Comparison of ENCODE assay signal across 8 mouse cellular contexts in genomic region chr8:3278934-3279720, GRCm38 (mm10). TPM values are rescaled to one million over a fixed set of nuclear protein-coding genes. Genes with fewer than 3 reads are reported as not detected.
A peak's percentile ranks its signal among the peaks of the same experiment; 100 is the strongest.
DNase-seq lines count a peak whose midpoint lies in the region; ATAC-seq lines count a peak whose summit lies in the region.

Gene Insr (minus strand): TSS chr8:3279617.

- peak within 1 kb of the TSS; percentile 90 for H3K4me2 ChIP-seq in heart, embryonic 12.5 days
- H3K4me2 ChIP-seq in kidney, embryonic 16.5 days (replicated peaks; ENCODE audit: low read depth, low read length) = peak within 1 kb of the TSS; percentile 86

- H3K4me3 ChIP-seq in brown adipose tissue, adult 24 weeks (ENCODE audit: insufficient read depth, low read depth, low read length) = peak within 1 kb of the TSS; percentile 97
- H3K4me3 ChIP-seq in heart, embryonic 12.5 days = peak within 1 kb of the TSS; percentile 99
- H3K4me3 ChIP-seq in kidney, embryonic 16.5 days (ENCODE audit: low read length) = peak within 1 kb of the TSS; percentile 95

- peak within 1 kb of the TSS; percentile 91 for H3K27ac ChIP-seq in brown adipose tissue, adult 24 weeks (replicated peaks; ENCODE audit: low read depth, low read length)
- peak within 1 kb of the TSS; percentile 94 for H3K27ac ChIP-seq in heart, embryonic 12.5 days (ENCODE audit: poor library complexity, severe bottlenecking)
- peak within 1 kb of the TSS; percentile 74 for H3K27ac ChIP-seq in kidney, embryonic 16.5 days (ENCODE audit: low read length)

- ATAC-seq in erythroid progenitor cell, adult 5-6 weeks (replicated peaks; ENCODE audit: low FRiP score, poor library complexity, severe bottlenecking) = peak; percentile 91
- peak; percentile 96 for ATAC-seq in heart, embryonic 12.5 days (ENCODE audit: insufficient number of reproducible peaks, low FRiP score)
- peak; percentile 95 for ATAC-seq in kidney, embryonic 16.5 days (ENCODE audit: low FRiP score, low TSS enrichment)

- WGBS in heart, embryonic 12.5 days = under 1% methylated on average over 60 of the region's 61 CpGs
- WGBS in kidney, embryonic 16.5 days = under 1% methylated on average over 60 of the region's 61 CpGs

- H3K9ac ChIP-seq in heart, embryonic 12.5 days = peak within 1 kb of the TSS; percentile 97
- H3K9ac ChIP-seq in kidney, embryonic 16.5 days (replicated peaks; ENCODE audit: low read length) = peak within 1 kb of the TSS; percentile 96

- DNase-seq in CD4-positive, CD25-positive, alpha-beta regulatory T cell, adult 2 months (ENCODE audit: low read depth, low spot score) = peak; percentile 95
- DNase-seq in liver = peak; percentile 95
- DNase-seq in monocyte, adult 2 months (ENCODE audit: low read depth in 1 of 2, low spot score in 2 of 2) = peak; percentile 46 to 75
- peak; percentile 79 to 86 for DNase-seq in spleen, postnatal 14 days (ENCODE audit: low spot score in 2 of 2)

- no peaks in the 10 kb centered on the region for H3K27me3 ChIP-seq in heart, embryonic 12.5 days (replicated peaks)
- H3K27me3 ChIP-seq in kidney, embryonic 16.5 days (ENCODE audit: insufficient read depth, low read length) = no peaks in the 10 kb centered on the region

- H3K36me3 ChIP-seq in heart, embryonic 12.5 days = 0 out of 2 replicates have a peak, but pooled peaks cover 6% of the 10 kb centered on the region
- peaks cover 2% of the 10 kb centered on the region; the same call in 1 of the 2 replicates for H3K36me3 ChIP-seq in kidney, embryonic 16.5 days (ENCODE audit: insufficient read depth, low read length)

- peaks cover 29% of the 10 kb centered on the region for H3K4me1 ChIP-seq in brown adipose tissue, adult 24 weeks (ENCODE audit: control insufficient read depth, insufficient read depth, insufficient read length, low read length)
- peaks cover 30% of the 10 kb centered on the region for H3K4me1 ChIP-seq in heart, embryonic 12.5 days (replicated peaks)
- peaks cover 21% of the 10 kb centered on the region for H3K4me1 ChIP-seq in kidney, embryonic 16.5 days (ENCODE audit: insufficient read depth, low read length)

- no peaks in the 10 kb centered on the region for H3K9me3 ChIP-seq in heart, embryonic 12.5 days (replicated peaks)
- H3K9me3 ChIP-seq in kidney, embryonic 16.5 days (ENCODE audit: low read length) = no peaks in the 10 kb centered on the region

RNA-seq across cellular contexts. Expression of gene Insr, which starts in this region (rescaled TPM):
- polyA plus RNA-seq in brown adipose tissue, adult 24 weeks (2012; ENCODE audit: insufficient read depth, insufficient read length, missing spikeins) = 25.0 and 35.7 TPM in 2 replicates
- 8.0 and 15.5 TPM in 2 replicates for total RNA-seq in erythroid progenitor cell, adult 5-6 weeks (2015; ENCODE audit: low replicate concordance)
- total RNA-seq in erythroid progenitor cell, adult 5-6 weeks (2017; ENCODE audit: low replicate concordance) = 7.1 and 19.9 TPM in 2 replicates
- 48.6 and 48.8 TPM in 2 replicates for polyA plus RNA-seq in heart, embryonic 12.5 days (2016; fragmentation: Nextera tagmentation; extraction: Ambion mirVana)
- 41.0 and 41.4 TPM in 2 replicates for polyA plus RNA-seq in kidney, embryonic 16.5 days (2015; fragmentation: Nextera tagmentation; extraction: Ambion mirVana)

Comparison
In these comparisons a context has a peak if more than half of its experiments do, and no peak if none do; other contexts are left out.
1. Peak in every context shown above with its lines: DNase-seq, ATAC-seq, H3K4me3 ChIP-seq and H3K27ac ChIP-seq.